Mouse (Mus musculus) MEL (cell line): ENCODE results near the gene Cab39. TPM values are rescaled to one million over a fixed set of nuclear protein-coding genes. Genes with fewer than 3 reads are reported as not detected.

Experiments
- DNase-seq: peaks from one replicate; pipeline ENCODE4 v3.0.0; 2011; ENCODE audit warnings: low read depth, low spot score
- H3K27ac ChIP-seq: 2 replicates; pipeline ENCODE4 v1.5.1; 2012; ENCODE audit warnings: low read depth, mild to moderate bottlenecking, control low read depth, low read length, moderate library complexity; ENCODE audit not compliant: control insufficient read depth
- H3K27me3 ChIP-seq, 2 experiments: fragments of 150-350 bp in 1 of 2; sonication (generic) in 1 of 2; 2 replicates each; pipeline ENCODE4 v1.6.1; 2012; ENCODE audit warnings: low read length in 2 of 2, mild to moderate bottlenecking in 2 of 2, improper control_type of control experiment in 1 of 2, moderate library complexity in 1 of 2; ENCODE audit not compliant: insufficient read depth in 2 of 2, control insufficient read depth in 1 of 2
- H3K36me3 ChIP-seq, 2 experiments: 2 replicates each; pipeline ENCODE4 v1.6.1; 2012 to 2014; ENCODE audit warnings: low read length in 2 of 2, improper control_type of control experiment in 1 of 2, inconsistent platforms in 1 of 2, mild to moderate bottlenecking in 1 of 2; ENCODE audit not compliant: insufficient read depth in 2 of 2, control insufficient read depth in 1 of 2
- H3K4me1 ChIP-seq, 2 experiments: fragments of 150-350 bp in 1 of 2; sonication (generic) in 1 of 2; 2 replicates each; pipeline ENCODE4 v1.6.1; 2012; ENCODE audit warnings: low read length in 2 of 2, improper control_type of control experiment in 1 of 2, mild to moderate bottlenecking in 1 of 2; ENCODE audit not compliant: insufficient read depth in 2 of 2, control insufficient read depth in 1 of 2
- H3K4me3 ChIP-seq, 2 experiments: fragments of 150-350 bp in 1 of 2; sonication (generic) in 1 of 2; 2 replicates each; pipeline ENCODE4 v1.5.1; 2012; ENCODE audit warnings: low read depth in 2 of 2, low read length in 2 of 2, mild to moderate bottlenecking in 2 of 2, moderate library complexity in 2 of 2, control low read depth in 1 of 2, improper control_type of control experiment in 1 of 2; ENCODE audit not compliant: control insufficient read depth in 1 of 2, insufficient read depth in 1 of 2
- H3K79me2 ChIP-seq: 2 replicates; pipeline ENCODE4 v1.6.1; 2012; ENCODE audit warnings: mild to moderate bottlenecking, low read length, moderate library complexity; ENCODE audit not compliant: control insufficient read depth, poor library complexity, insufficient read depth
- H3K9ac ChIP-seq: 2 replicates; pipeline ENCODE4 v1.6.1; 2012; ENCODE audit warnings: low read depth, mild to moderate bottlenecking, control low read depth, low read length, moderate library complexity; ENCODE audit not compliant: control insufficient read depth, poor library complexity, severe bottlenecking
- H3K9me3 ChIP-seq: fragments of 150-350 bp; sonication (generic); replicated peaks from 2 replicates; pipeline ENCODE4 v1.6.1; 2012; ENCODE audit warnings: mild to moderate bottlenecking, low read length, improper control_type of control experiment, moderate library complexity; ENCODE audit not compliant: insufficient read depth
- BHLHE40 ChIP-seq: IDR thresholded peaks from 2 replicates; pipeline ENCODE4 v1.6.1; 2012; ENCODE audit warnings: low read depth, mild to moderate bottlenecking, inconsistent platforms, low read length, improper control_type of control experiment, borderline replicate concordance
- CHD1 ChIP-seq: IDR thresholded peaks from 2 replicates; pipeline ENCODE4 v1.6.1; 2012; ENCODE audit warnings: low read depth, mild to moderate bottlenecking, inconsistent platforms, low read length, improper control_type of control experiment
- CHD2 ChIP-seq: IDR thresholded peaks from 2 replicates; pipeline ENCODE4 v1.6.1; 2011; ENCODE audit warnings: low read length, improper control_type of control experiment
- E2F4 ChIP-seq: IDR thresholded peaks from 2 replicates; pipeline ENCODE4 v1.6.1; 2011; ENCODE audit warnings: low read depth, low read length, improper control_type of control experiment, borderline replicate concordance
- ELF1 ChIP-seq: IDR thresholded peaks from 2 replicates; pipeline ENCODE4 v1.6.1; 2014; ENCODE audit warnings: low read depth, mild to moderate bottlenecking, inconsistent platforms, low read length, improper control_type of control experiment, moderate library complexity
- ETS1 ChIP-seq: IDR thresholded peaks from 2 replicates; pipeline ENCODE4 v1.6.1; 2012; ENCODE audit warnings: low read depth, mild to moderate bottlenecking, inconsistent platforms, low read length, improper control_type of control experiment, moderate library complexity
- GABPA ChIP-seq: IDR thresholded peaks from 2 replicates; pipeline ENCODE4 v1.6.1; 2012; ENCODE audit warnings: low read depth, mild to moderate bottlenecking, inconsistent platforms, low read length, improper control_type of control experiment, moderate library complexity
- GATA1 ChIP-seq: IDR thresholded peaks from 2 replicates; pipeline ENCODE4 v1.6.1; 2011; ENCODE audit warnings: low read depth, low read length, improper control_type of control experiment
- HCFC1 ChIP-seq: IDR thresholded peaks from 2 replicates; pipeline ENCODE4 v1.6.1; 2012; ENCODE audit warnings: low read depth, mild to moderate bottlenecking, inconsistent platforms, low read length, improper control_type of control experiment, moderate library complexity
- KAT2A ChIP-seq: conservative IDR thresholded peaks from 2 replicates; pipeline ENCODE4 v1.6.1; 2012; ENCODE audit warnings: low read depth, low read length, improper control_type of control experiment, inconsistent platforms
- MAFK ChIP-seq: IDR thresholded peaks from 2 replicates; pipeline ENCODE4 v1.6.1; 2011; ENCODE audit warnings: low read depth, mild to moderate bottlenecking, low read length, improper control_type of control experiment, borderline replicate concordance
- MAX ChIP-seq: IDR thresholded peaks from 2 replicates; pipeline ENCODE4 v1.6.1; 2011; ENCODE audit warnings: low read length, improper control_type of control experiment
- MAZ ChIP-seq: IDR thresholded peaks from 2 replicates; pipeline ENCODE4 v1.6.1; 2012; ENCODE audit warnings: low read depth, mild to moderate bottlenecking, inconsistent platforms, low read length, improper control_type of control experiment
- MEF2A ChIP-seq: IDR thresholded peaks from 2 replicates; pipeline ENCODE4 v1.6.1; 2014; ENCODE audit warnings: low read depth, mild to moderate bottlenecking, inconsistent platforms, low read length, improper control_type of control experiment; ENCODE audit not compliant: poor library complexity, insufficient replicate concordance, severe bottlenecking; ENCODE audit errors: extremely low read depth
- MXI1 ChIP-seq: IDR thresholded peaks from 2 replicates; pipeline ENCODE4 v1.6.1; 2011; ENCODE audit warnings: mild to moderate bottlenecking, low read depth, low read length, improper control_type of control experiment
- MYB ChIP-seq: IDR thresholded peaks from 2 replicates; pipeline ENCODE4 v1.6.1; 2011; ENCODE audit warnings: mild to moderate bottlenecking, low read depth, low read length, improper control_type of control experiment
- MYC ChIP-seq: IDR thresholded peaks from 2 replicates; pipeline ENCODE4 v1.6.1; 2011; ENCODE audit warnings: low read depth, mild to moderate bottlenecking, low read length, improper control_type of control experiment, moderate library complexity
- NRF1 ChIP-seq: IDR thresholded peaks from 2 replicates; pipeline ENCODE4 v1.6.1; 2014; ENCODE audit warnings: low read depth, mild to moderate bottlenecking, inconsistent platforms, low read length, improper control_type of control experiment, moderate library complexity; ENCODE audit not compliant: poor library complexity, insufficient read depth, severe bottlenecking
- POLR2A ChIP-seq, 2 experiments: IDR thresholded peaks; 2 replicates each; pipeline ENCODE4 v1.6.1; 2011 to 2012; ENCODE audit warnings: low read length in 2 of 2, mild to moderate bottlenecking in 2 of 2, control low read depth in 1 of 2, improper control_type of control experiment in 1 of 2, low read depth in 1 of 2, moderate library complexity in 1 of 2; ENCODE audit not compliant: control insufficient read depth in 1 of 2, insufficient read depth in 1 of 2, poor library complexity in 1 of 2
- POLR2AphosphoS2 ChIP-seq: IDR thresholded peaks from 2 replicates; pipeline ENCODE4 v1.6.1; 2011; ENCODE audit warnings: low read length, improper control_type of control experiment
- POLR2AphosphoS5 ChIP-seq: IDR thresholded peaks from 2 replicates; pipeline ENCODE4 v1.6.1; 2012; ENCODE audit warnings: low read depth, borderline replicate concordance, mild to moderate bottlenecking, inconsistent platforms, low read length, moderate library complexity, mixed read lengths
- RAD21 ChIP-seq: IDR thresholded peaks from 2 replicates; pipeline ENCODE4 v1.6.1; 2011; ENCODE audit warnings: mild to moderate bottlenecking, low read depth, low read length, improper control_type of control experiment
- RCOR1 ChIP-seq: IDR thresholded peaks from 2 replicates; pipeline ENCODE4 v1.6.1; 2012; ENCODE audit warnings: low read depth, mild to moderate bottlenecking, inconsistent platforms, low read length, improper control_type of control experiment
- SIN3A ChIP-seq: IDR thresholded peaks from 2 replicates; pipeline ENCODE4 v1.6.1; 2012; ENCODE audit warnings: low read length, improper control_type of control experiment, inconsistent platforms
- SMC3 ChIP-seq: IDR thresholded peaks from 2 replicates; pipeline ENCODE4 v1.6.1; 2011; ENCODE audit warnings: low read depth, low read length, improper control_type of control experiment
- TAL1 ChIP-seq: IDR thresholded peaks from 2 replicates; pipeline ENCODE4 v1.6.1; 2012; ENCODE audit warnings: mild to moderate bottlenecking, inconsistent platforms, low read length, moderate library complexity, mixed read lengths
- TBP ChIP-seq: IDR thresholded peaks from 2 replicates; pipeline ENCODE4 v1.8.0; 2011; ENCODE audit warnings: low read depth, low read length, improper control_type of control experiment
- UBTF ChIP-seq: IDR thresholded peaks from 2 replicates; pipeline ENCODE4 v1.6.1; 2012; ENCODE audit warnings: low read depth, mild to moderate bottlenecking, inconsistent platforms, low read length, improper control_type of control experiment, moderate library complexity, borderline replicate concordance; ENCODE audit not compliant: insufficient read depth
- USF1 ChIP-seq: IDR thresholded peaks from 2 replicates; pipeline ENCODE4 v1.6.1; 2014; ENCODE audit warnings: low read depth, mild to moderate bottlenecking, inconsistent platforms, low read length, improper control_type of control experiment, moderate library complexity
- USF2 ChIP-seq, 2 experiments: IDR thresholded peaks; 2 replicates each; pipeline ENCODE4 v1.6.1; 2011 to 2012; ENCODE audit warnings: improper control_type of control experiment in 2 of 2, low read length in 2 of 2, borderline replicate concordance in 1 of 2, inconsistent platforms in 1 of 2, low read depth in 1 of 2, mild to moderate bottlenecking in 1 of 2; ENCODE audit not compliant: insufficient read depth in 1 of 2
- ZC3H11A ChIP-seq: IDR thresholded peaks from 2 replicates; pipeline ENCODE4 v1.6.1; 2012; ENCODE audit warnings: low read depth, mild to moderate bottlenecking, inconsistent platforms, low read length, improper control_type of control experiment
- ZKSCAN1 ChIP-seq: IDR thresholded peaks from 2 replicates; pipeline ENCODE4 v1.6.1; 2012; ENCODE audit warnings: low read depth, mild to moderate bottlenecking, inconsistent platforms, low read length, improper control_type of control experiment, moderate library complexity
- ZMIZ1 ChIP-seq: IDR thresholded peaks from 2 replicates; pipeline ENCODE4 v1.6.1; 2012; ENCODE audit warnings: low read depth, mild to moderate bottlenecking, inconsistent platforms, low read length, improper control_type of control experiment, moderate library complexity
- ZNF384 ChIP-seq: IDR thresholded peaks from 2 replicates; pipeline ENCODE4 v1.6.1; 2012; ENCODE audit warnings: low read depth, mild to moderate bottlenecking, inconsistent platforms, low read length, improper control_type of control experiment
- polyA plus RNA-seq, 2 experiments: library from polyadenylated mRNA; stranded (reverse) in 1 of 2; unstranded in 1 of 2; fragments of >175 nt in 1 of 2; fragments of >200 nt in 1 of 2; gene quantifications; 2 replicates each; pipeline versions ENCODE4 v1.2.1 to v1.2.4; 2012; ENCODE audit warnings: low replicate concordance in 2 of 2, low read depth in 1 of 2; ENCODE audit not compliant: insufficient read length in 2 of 2, insufficient read depth in 1 of 2, missing spikeins in 1 of 2
- total RNA-seq: library from RNA; depleted of rRNA; stranded (reverse); fragments of 300-350 nt; gene quantifications from 2 replicates; pipeline ENCODE4 v1.2.3, GENCODE M21; 2012; rRNA removed

Cab39 gene
- total RNA-seq (68.7 and 72.5 TPM in 2 replicates), polyA plus RNA-seq (100 to 1,000 TPM in 1 of 2 experiments, 10 to 100 TPM in 1; 66.5 to 144 TPM)

- Histone ChIP-seq H3K79me2 (peaks cover 44% of the 10 kb centered on the region), H3K4me3 (peak within 1 kb of the TSS; percentile 76 to 77), H3K4me1 (peaks cover 0 to 7% of the 10 kb centered on the region in 2 experiments; a peak in 1 of 4 replicates), H3K36me3 (peaks cover 7 to 23% of the 10 kb centered on the region in 2 experiments; a peak in 3 of 4 replicates), H3K27ac (peak within 1 kb of the TSS; percentile 78), H3K9me3 (no peaks in the 10 kb centered on the region), H3K27me3 (no peaks in the 10 kb centered on the region), H3K9ac (peak within 1 kb of the TSS; percentile 94)
- peak; percentile 94 for DNase-seq
- no peak for TF ChIP-seq GATA1
- no peak for TF ChIP-seq USF1
- TF ChIP-seq SIN3A, result peak; percentile 48
- TF ChIP-seq UBTF, result 0 out of 2 replicates have a peak, but pooled peaks have one; percentile 71
- peak; percentile 71; the same call in 1 of the 2 replicates for TF ChIP-seq ZMIZ1
- TF ChIP-seq ZKSCAN1, result no peak
- TF ChIP-seq MAFK, result no peak
- no peak for TF ChIP-seq ETS1
- TF ChIP-seq MAX, result 0 out of 2 replicates have a peak, but pooled peaks have one; percentile 46
- no peak for TF ChIP-seq MYC
- TF ChIP-seq NRF1, result peak; percentile 81
- no peak for TF ChIP-seq MYB
- no peak for TF ChIP-seq CHD2
- TF ChIP-seq TAL1, result no peak
- no peak for TF ChIP-seq ZNF384
- TF ChIP-seq MXI1, result peak; percentile 40
- TF ChIP-seq KAT2A, result no peak; the same call in 1 of the 2 replicates
- peak; percentile 93 to 95 for TF ChIP-seq POLR2A (IDR thresholded peaks at IDR 0.05; ENCODE audit: control insufficient read depth in 1 of 2, insufficient read depth in 1 of 2, low read depth in 1 of 2, low read length in 2 of 2, poor library complexity in 1 of 2)
- TF ChIP-seq E2F4, result no peak
- no peak for TF ChIP-seq CHD1
- no peak for TF ChIP-seq MEF2A
- no peak for TF ChIP-seq ZC3H11A
- TF ChIP-seq RAD21, result no peak
- no peak for TF ChIP-seq RCOR1
- peak; percentile 53; the same call in 1 of the 2 replicates for TF ChIP-seq ELF1
- TF ChIP-seq GABPA, result peak; percentile 69; the same call in 1 of the 2 replicates
- peak; percentile 86 for TF ChIP-seq HCFC1
- TF ChIP-seq TBP, result peak; percentile 65; the same call in 1 of the 2 replicates
- TF ChIP-seq POLR2AphosphoS5, result no peak
- no peak; the same call in 1 of the 2 replicates for TF ChIP-seq MAZ
- TF ChIP-seq SMC3, result peak; percentile 38
- TF ChIP-seq POLR2AphosphoS2, result peak; percentile 68; the same call in 1 of the 2 replicates
- TF ChIP-seq USF2 (IDR thresholded peaks at IDR 0.05; ENCODE audit: borderline replicate concordance in 1 of 2, insufficient read depth in 1 of 2, low read depth in 1 of 2, low read length in 2 of 2), result no peak
- no peak for TF ChIP-seq BHLHE40
Observed at GRCm38 (mm10) chr1:85793208-85794105, at the start of gene Cab39. Cab39 (plus strand) TSS chr1:85793441.
